Mouse (Mus musculus) E14TG2a.4 (cell line): ENCODE measurements around the gene Ascc1.

Experiments used
- CTCF ChIP-seq: conservative IDR thresholded peaks from 2 replicates; pipeline ENCODE4 v1.5.1; 2014; ENCODE audit warnings: low read length
- NANOG ChIP-seq: IDR thresholded peaks from 2 replicates; pipeline ENCODE4 v1.6.1; 2014; ENCODE audit warnings: borderline replicate concordance, low read length, mixed read lengths
- POU5F1 ChIP-seq: IDR thresholded peaks from 2 replicates; pipeline ENCODE4 v1.6.1; 2014; ENCODE audit warnings: low read length, borderline replicate concordance

- TF ChIP-seq CTCF (no peak), NANOG (no peak), POU5F1 (no peak)
These were observed 402 bp upstream of the Ascc1 start for GRCm38 (mm10) chr10:60002203-60002602.
